Mouse (Mus musculus) c-Kit-negative CD71-positive TER-119-positive erythroid progenitor cells, embryonic 14.5 days (primary cell): ENCODE measurements around the gene Gm10717.
"Not testable (repeated sequence)": the region's sequence is repeated elsewhere in the genome, so short reads cannot be mapped to it uniquely, and the experiment has no call there.

Source experiments
- DNase-seq: peaks from one replicate; pipeline ENCODE4 v3.0.0-alpha.2; 2013; ENCODE audit warnings: low read depth, low spot score

Gm10717 gene

GRCm38 (mm10) chr9:3024912-3025467 is at the start of gene Gm10717:
Gm10717 (plus strand) TSS chr9:3025417.
- DNase-seq = not testable (repeated sequence)

- peak; percentile 38 for DNase-seq
These were observed 24.7 kb upstream of the Gm10717 start, which contains the start of gene Gm10722 for GRCm38 (mm10) chr9:3000445-3000972. Gm10722 (plus strand) TSS chr9:3000922.

- DNase-seq = not testable (repeated sequence)
These were observed 24.2 kb upstream of the Gm10717 start for GRCm38 (mm10) chr9:3001006-3001405.

DNA sequence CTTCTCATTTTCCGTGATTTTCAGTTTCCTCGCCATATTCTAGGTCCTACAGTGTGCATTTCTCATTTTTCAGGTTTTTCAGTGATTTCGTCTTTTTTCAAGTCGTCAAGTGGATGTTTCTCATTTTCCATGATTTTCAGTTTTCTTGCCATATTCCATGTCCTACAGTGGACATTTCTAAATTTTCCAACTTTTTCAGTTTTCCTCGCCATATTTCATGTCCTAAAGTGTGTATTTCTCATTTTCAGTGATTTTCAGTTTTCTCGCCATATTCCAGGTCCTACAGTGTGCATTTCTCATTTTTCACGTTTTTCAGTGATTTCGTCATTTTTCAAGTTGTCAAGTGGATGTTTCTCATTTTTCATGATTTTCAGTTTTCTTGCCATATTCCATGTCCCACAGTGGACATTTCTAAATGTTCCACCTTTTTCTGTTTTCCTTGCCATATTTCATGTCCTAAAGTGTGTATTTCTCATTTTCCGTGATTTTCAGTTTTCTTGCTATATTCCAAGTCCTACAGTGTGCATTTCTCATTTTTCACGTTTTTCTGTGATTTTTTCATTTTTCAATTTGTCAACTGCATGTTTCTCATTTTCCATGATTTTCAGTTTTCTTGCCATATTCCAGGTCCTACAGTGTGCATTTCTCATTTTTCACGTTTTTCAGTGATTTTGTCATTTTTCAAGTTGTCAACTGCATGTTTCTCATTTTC is 23.1 kb upstream of the Gm10717 start:
- DNase-seq = peak; percentile 0

GRCm38 (mm10) chr9:3002794-3003396 is 22.3 kb upstream of the Gm10717 start, which contains the start of gene Gm11168:
Gm11168 (plus strand) TSS chr9:3003346.
- not testable (repeated sequence) for DNase-seq

DNA sequence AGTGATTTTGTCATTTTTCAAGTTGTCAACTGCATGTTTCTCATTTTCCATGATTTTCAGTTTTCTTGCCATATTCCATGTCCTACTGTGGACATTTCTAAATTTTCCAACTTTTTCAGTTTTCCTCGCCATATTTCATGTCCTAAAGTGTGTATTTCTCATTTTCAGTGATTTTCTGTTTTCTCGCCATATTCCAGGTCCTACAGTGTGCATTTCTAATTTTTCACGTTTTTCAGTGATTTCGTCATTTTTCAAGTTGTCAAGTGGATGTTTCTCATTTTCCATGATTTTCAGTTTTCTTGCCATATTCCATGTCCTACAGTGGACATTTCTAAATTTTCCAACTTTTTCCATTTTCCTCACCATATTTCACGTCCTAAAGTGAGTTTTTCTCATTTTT is 19.0 kb upstream of the Gm10717 start:
- not testable (repeated sequence) for DNase-seq

DNA sequence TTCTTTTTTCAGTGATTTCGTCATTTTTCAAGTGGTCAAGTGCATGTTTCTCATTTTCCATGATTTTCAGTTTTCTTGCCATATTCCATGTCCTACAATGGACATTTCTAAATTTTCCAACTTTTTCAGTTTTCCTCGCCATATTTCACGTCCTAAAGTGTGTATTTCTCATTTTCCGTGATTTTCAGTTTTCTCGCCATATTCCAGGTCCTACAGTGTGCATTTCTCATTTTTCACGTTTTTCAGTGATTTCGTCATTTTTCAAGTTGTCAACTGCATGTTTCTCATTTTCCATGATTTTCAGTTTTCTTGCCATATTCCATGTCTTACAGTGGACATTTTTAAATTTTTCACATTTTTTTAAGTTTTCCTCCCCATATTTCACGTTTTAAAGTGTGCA is 18.6 kb upstream of the Gm10717 start:
- DNase-seq = not testable (repeated sequence)

DNA sequence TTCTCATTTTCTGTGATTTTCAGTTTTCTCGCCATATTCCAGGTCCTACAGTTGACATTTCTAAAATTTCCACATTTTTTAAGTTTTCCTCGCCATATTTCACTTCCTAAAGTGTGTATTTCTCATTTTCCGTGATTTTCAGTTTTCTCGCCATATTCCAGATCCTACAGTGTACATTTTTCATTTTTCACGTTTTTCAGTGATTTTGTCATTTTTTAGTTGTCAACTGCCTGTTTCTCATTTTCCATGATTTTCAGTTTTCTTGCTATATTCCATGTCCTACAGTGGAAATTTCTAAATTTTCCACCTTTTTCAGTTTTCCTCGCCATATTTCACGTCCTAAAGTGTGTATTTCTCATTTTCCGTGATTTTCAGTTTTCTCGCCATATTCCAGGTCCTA is 17.9 kb upstream of the Gm10717 start:
- DNase-seq = peak; percentile 29

DNA sequence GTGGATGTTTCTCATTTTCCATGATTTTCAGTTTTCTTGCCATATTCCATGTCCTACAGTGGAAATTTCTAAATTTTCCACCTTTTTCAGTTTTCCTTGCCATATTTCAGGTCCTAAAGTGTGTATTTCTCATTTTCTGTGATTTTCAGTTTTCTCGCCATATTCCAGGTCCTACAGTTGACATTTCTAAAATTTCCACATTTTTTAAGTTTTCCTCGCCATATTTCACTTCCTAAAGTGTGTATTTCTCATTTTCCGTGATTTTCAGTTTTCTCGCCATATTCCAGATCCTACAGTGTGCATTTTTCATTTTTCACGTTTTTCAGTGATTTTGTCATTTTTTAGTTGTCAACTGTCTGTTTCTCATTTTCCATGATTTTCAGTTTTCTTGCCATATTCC is 15.9 kb upstream of the Gm10717 start:
- not testable (repeated sequence) for DNase-seq

GRCm38 (mm10) chr9:3012054-3012621 is 13.1 kb upstream of the Gm10717 start:
- not testable (repeated sequence) for DNase-seq

DNA sequence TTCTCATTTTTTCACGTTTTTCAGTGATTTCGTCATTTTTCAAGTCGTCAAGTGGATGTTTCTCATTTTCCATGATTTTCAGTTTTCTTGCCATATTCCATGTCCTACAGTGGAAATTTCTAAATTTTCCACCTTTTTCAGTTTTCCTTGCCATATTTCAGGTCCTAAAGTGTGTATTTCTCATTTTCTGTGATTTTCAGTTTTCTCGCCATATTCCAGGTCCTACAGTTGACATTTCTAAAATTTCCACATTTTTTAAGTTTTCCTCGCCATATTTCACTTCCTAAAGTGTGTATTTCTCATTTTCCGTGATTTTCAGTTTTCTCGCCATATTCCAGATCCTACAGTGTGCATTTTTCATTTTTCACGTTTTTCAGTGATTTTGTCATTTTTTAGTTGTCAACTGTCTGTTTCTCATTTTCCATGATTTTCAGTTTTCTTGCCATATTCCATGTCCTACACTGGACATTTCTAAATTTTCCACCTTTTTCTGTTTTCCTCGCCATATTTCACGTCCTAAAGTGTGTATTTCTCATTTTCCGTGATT is 12.4 kb upstream of the Gm10717 start, which contains the start of gene Gm10721:
Gene Gm10721, plus strand, starts transcription at position 408 of the 547 bp plus-strand sequence.
- not testable (repeated sequence) for DNase-seq

- DNase-seq = not testable (repeated sequence)
These were observed 9.9 kb upstream of the Gm10717 start, which contains the start of gene Gm10720 for GRCm38 (mm10) chr9:3015354-3015753. Gm10720 (plus strand) TSS chr9:3015654.

DNA sequence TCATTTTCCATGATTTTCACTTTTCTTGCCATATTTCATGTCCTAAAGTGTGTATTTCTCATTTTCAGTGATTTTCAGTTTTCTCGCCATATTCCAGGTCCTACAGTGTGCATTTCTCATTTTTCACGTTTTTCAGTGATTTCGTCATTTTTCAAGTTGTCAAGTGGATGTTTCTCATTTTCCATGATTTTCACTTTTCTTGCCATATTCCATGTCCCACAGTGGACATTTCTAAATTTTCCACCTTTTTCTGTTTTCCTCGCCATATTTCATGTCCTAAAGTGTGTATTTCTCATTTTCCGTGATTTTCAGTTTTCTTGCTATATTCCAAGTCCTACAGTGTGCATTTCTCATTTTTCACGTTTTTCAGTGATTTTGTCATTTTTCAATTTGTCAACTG is 9.3 kb upstream of the Gm10717 start:
- not testable (repeated sequence) for DNase-seq

DNA sequence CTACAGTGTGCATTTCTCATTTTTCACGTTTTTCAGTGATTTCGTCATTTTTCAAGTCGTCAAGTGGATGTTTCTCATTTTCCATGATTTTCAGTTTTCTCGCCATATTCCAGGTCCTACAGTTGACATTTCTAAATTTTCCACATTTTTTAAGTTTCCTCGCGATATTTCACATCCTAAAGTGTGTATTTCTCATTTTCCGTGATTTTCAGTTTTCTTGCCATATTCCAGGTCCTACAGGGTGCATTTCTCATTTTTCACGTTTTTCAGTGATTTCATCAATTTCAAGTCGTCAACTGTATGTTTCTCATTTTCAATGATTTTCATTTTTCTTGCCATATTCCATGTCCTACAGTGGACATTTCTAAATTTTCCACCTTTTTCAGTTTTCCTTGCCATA is 8.1 kb upstream of the Gm10717 start, which contains the start of gene Gm10719:
Gene Gm10719, plus strand, starts transcription at position 301 of the 400 bp plus-strand sequence.
- not testable (repeated sequence) for DNase-seq

- not testable (repeated sequence) for DNase-seq
These were observed 6.3 kb upstream of the Gm10717 start for GRCm38 (mm10) chr9:3018944-3019343.

GRCm38 (mm10) chr9:3019835-3020727 is 5.1 kb upstream of the Gm10717 start:
- DNase-seq = not testable (repeated sequence)

- DNase-seq = peak; percentile 29
These were observed 2.8 kb upstream of the Gm10717 start for GRCm38 (mm10) chr9:3022316-3023008.

- not testable (repeated sequence) for DNase-seq
These were observed 1.8 kb upstream of the Gm10717 start, which contains the start of gene Gm10718 for GRCm38 (mm10) chr9:3023312-3023984. Gm10718 (plus strand) TSS chr9:3023547.
